Mouse (Mus musculus) kidney, postnatal 10 days (tissue): ENCODE results near the gene Ctdnep1.

Experiments
- DNase-seq: peaks from one replicate; pipeline ENCODE4 v3.0.0; 2021; ENCODE audit warnings: mixed read lengths

Gene Ctdnep1

DNA sequence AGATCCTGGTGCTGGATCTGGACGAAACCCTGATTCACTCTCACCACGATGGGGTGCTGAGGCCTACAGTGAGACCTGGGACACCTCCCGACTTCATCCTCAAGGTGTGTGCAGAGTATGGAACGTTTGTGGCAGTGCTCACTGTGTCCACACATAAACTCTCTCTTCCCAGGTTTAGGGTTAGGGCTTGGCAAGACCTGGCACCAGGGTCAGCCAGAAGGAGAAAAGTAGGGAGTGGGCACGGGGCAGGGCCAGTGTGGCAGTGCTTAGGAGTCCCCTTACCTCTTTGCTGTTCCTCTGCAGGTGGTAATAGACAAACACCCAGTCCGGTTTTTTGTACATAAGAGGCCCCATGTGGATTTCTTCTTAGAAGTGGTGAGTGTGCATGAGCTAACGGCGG lies 3.5 kb downstream of the Ctdnep1 start:
- no peak for DNase-seq

GRCm38 (mm10) chr11:69989949-69990348 lies 9.0 kb downstream of the Ctdnep1 start:
- peak; percentile 21 for DNase-seq

DNA sequence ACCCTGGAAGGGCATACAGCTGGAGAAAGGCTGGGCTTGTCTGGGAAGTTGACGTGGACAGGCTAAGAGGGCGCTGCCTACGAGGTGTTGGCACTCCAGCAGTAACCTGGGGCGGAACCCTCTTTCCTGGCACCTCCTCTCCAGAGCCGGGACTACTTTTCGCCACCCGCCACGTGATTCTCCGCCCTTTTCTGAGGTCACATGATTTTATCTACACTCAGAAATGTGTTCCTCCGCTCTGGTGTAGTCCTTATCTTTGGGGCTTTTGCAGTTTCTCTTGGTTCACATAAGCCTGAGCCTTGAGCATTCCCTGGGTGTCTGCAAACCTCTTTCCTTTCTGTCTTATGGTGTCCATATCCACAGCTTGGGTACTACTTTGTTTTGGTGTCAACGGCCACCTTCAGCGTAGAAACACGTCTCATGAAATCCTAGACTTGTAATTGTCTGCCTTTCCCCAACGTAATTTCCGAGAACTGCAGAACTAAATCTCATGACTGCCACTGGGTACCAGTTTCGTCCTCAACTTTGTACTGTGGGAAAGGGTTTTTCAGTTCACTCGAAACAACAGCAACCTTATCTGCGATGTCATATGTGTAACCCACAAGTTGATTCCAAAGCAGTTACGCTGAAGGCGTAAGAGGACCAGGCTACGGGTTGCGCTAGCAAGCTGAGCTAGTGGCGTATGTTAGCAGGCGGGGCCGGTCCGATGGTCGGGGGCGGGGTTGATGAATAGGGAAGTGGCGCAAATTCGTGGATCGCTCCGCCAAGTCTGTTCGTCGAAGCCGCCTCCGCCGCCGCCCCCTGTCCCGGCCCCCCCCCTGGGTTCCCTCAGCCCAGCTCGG lies 10.1 kb downstream of the Ctdnep1 start, which contains the start of gene Gabarap:
Gene Gabarap, plus strand, starts transcription at position 294 of the 842 bp plus-strand sequence.
- DNase-seq, result peak; percentile 98

DNA sequence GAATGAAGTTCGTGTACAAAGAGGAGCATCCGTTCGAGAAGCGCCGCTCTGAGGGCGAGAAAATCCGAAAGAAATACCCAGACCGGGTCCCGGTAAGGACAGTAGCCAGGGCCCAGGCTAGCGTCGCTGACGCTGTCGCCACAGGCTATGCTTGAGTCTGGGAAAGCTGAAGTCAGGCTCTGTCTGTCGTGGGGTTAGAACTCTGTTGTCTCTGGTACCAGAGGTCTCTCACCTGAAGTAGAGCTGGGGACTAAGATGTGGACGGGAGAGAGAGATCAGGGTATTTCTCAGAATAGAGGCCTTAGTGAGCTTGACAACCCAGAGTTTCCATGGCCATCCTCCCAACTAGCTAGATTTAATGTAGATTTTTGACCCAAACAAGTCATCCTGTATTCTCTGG lies 10.8 kb downstream of the Ctdnep1 start:
- DNase-seq, result no peak

DNA sequence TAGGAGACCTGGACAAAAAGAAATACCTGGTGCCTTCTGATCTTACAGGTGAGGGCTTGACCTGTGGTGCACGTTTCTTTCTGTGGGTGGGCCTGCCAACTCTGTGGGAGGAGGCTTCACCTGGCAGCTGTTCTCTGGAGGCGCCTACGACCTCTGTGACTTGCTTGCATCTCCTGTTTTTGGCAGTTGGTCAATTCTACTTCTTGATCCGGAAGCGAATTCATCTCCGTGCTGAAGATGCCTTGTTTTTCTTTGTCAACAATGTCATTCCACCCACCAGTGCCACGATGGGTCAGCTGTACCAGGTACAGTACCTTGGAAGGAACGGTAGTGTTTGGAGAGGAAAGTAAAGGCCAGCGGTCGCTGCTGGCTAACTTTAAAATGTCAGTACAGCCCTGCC lies 11.4 kb downstream of the Ctdnep1 start:
- peak; percentile 36 for DNase-seq

GRCm38 (mm10) chr11:69992932-69993331 lies 12.0 kb downstream of the Ctdnep1 start:
- peak; percentile 9 for DNase-seq

GRCm38 (mm10) chr11:69994401-69995090 lies 13.6 kb downstream of the Ctdnep1 start:
- DNase-seq, result no peak

DNA sequence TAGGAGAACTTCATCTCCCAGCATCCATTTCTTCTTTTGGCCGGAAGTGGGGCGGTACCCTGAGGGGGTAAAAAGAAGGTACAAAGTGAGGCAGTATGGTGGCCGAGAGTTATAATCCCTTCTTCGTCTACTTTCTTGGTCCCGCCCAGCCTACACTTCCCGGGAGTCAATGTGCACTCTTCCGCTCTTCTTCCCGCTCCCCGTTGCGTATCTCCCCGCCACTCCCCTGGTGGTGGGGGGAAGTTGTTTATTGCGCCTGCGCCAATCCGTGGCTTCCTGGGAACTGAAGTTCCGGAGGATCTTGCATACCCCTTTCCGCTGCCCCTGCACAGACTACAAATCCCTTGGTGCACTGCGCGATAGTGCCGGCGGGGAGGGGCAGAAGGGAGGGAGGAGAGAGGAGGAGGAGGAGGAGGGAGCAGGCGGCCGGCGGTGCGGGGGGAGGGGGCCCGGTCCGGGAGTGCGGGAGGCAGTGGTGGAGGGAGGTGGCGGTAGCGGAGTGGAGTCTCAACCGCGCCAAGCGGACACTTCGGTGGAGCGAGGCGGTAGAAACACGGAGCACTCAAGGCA lies 14.5 kb downstream of the Ctdnep1 start, which contains the start of gene Phf23:
Gene Phf23, plus strand, starts transcription at position 387 of the 570 bp plus-strand sequence.
- peak; percentile 98 for DNase-seq

GRCm38 (mm10) chr11:69996161-69997061 lies 15.5 kb downstream of the Ctdnep1 start:
- peak; percentile 82 for DNase-seq

- peak; percentile 96 for DNase-seq
Observed at GRCm38 (mm10) chr11:69997070-69997509, 16.1 kb downstream of the Ctdnep1 start.

- peak; percentile 26 for DNase-seq
Observed at GRCm38 (mm10) chr11:69998567-69999491, 17.9 kb downstream of the Ctdnep1 start.

GRCm38 (mm10) chr11:69999666-70000065 lies 18.7 kb downstream of the Ctdnep1 start:
- no peak for DNase-seq

DNA sequence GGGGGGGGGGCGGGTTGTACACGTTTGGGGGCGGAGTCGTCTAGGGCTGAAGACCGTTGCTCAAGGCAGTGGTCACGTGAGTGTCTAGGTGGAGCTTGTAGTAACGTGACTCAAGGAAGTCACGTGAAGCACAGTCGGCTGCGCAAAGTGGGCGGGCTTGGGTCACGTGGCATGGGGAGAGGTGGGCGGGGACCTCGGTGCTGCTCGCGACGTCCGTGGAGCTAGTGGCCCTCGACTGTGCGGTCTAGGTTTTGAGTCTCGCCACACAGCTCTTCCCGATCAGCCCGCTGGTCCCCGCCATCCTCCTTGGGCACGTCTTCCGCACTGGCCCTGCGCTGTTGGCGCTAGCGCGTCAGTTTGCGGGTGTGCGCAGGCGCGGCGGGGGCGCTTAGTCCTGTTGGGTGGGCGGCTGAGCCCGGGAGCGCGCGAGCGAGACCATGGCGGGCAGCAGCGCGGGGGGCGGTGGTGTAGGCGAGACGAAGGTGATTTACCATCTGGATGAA lies 19.5 kb downstream of the Ctdnep1 start, which contains the start of gene Dvl2:
Gene Dvl2, plus strand, starts transcription at position 200 of the 503 bp plus-strand sequence.
- DNase-seq, result peak; percentile 96

GRCm38 (mm10) chr11:70001159-70001558 lies 20.2 kb downstream of the Ctdnep1 start:
- no peak for DNase-seq

DNA sequence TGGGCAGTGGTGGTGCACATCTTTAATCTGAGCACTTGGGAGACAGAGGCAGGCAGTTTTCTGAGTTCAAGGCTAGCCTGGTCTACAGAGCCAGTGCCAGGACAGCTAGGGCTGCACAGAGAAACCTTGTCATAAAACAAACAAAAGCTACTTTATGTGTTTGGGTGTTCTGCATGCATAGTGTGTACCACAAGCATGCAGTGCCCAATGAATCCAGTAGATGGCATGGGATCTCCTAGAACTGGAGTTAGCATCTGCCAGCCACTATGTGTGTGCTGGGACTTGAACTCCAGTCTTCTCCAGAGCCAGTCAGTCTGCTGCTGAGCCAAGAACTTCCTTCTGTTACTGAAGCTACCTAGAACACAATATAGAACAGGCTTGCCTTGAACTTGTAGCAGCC lies 20.9 kb downstream of the Ctdnep1 start:
- DNase-seq, result peak; percentile 67

DNA sequence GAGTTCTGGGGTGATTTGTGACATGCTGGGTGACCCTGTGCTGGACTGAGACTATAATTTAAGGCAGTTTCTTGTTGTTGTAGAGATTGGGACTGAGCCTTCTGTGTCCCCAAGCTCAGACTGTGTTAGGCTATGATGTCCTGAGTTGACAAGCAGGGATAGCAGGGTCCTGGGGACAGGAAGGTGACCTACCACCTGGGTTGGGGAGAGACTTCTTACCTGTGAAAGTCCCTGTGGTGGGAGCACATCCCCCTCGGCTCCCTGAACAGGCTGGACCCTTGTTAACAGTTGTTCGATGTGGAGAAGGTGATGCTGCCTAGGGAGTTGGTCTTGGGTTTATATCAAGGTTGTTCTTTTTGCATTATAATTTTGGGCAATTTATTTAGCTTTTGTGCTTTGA lies 21.5 kb downstream of the Ctdnep1 start:
- no peak for DNase-seq

DNA sequence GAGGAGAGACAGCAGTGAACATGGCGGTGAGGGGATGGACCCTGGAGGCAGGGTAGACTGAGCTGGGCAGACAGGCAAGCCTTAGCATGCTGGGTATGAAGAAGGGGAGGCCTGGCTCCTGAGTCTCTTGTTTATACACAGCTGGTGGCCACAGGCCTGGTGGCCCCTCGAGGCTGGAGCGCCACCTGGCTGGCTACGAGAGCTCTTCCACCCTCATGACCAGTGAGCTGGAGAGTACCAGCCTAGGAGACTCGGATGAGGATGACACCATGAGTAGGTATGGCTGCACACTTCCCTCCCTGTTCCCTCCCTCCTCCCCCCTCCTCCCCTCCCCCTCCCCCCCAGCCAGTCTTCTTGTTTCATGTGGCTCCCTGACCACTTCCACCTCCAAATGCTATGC lies 24.6 kb downstream of the Ctdnep1 start:
- no peak for DNase-seq

GRCm38 (mm10) chr11:70010033-70010432 lies 29.1 kb downstream of the Ctdnep1 start:
- no peak for DNase-seq

- peak; percentile 11 for DNase-seq
Observed at GRCm38 (mm10) chr11:70010548-70010947, 29.6 kb downstream of the Ctdnep1 start.

DNA sequence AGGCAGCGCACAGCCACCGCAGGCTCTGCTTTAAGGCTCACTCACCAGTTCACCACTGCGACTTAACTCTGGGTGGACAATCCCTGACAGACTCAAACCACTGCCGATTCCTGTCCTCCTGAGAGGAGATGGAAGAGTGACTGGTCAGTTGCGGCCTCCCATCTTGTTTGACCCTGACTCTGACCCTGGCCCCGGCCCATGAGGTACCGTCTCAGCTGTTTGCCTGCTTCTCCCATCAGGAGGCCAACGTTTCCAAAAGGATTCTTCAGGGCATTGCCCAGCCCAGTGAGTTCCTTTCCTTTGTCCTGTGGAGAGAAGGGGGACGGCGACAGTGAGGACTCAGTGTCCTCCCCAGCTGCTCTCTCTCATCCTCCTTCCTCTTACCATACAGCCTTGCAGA lies 30.0 kb downstream of the Ctdnep1 start:
- DNase-seq, result no peak

DNA sequence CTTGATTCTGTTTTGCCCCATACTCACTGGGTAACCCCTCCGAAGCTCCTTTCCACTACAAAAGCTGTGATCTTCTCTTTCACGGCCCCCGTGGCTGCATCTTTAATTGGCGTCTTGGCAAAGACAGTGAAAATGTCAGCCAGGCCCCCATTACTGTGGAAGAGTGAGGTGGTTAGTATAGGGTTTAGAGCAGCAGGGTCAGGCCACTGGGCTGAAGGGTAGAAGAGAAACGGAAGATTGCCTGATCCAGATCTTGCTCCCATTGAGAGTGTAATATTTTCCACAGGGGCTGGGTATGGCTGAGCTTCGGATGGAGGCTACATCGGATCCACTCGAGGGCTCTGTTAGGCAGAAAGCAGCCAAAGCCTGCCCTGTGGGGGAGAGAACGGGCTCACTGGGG lies 32.0 kb downstream of the Ctdnep1 start:
- DNase-seq, result no peak
